Mouse (Mus musculus) retina, postnatal 1 day (tissue): ENCODE measurements around the gene Nxn.

ENCODE experiments used
- DNase-seq: peaks from one replicate; pipeline ENCODE4 v3.0.0-alpha.2; 2012

The Nxn gene

GRCm38 (mm10) chr11:76328084-76328483 lies 70.9 kb downstream of the Nxn start:
- no peak for DNase-seq

GRCm38 (mm10) chr11:76326672-76327071 lies 72.3 kb downstream of the Nxn start:
- DNase-seq = no peak

- DNase-seq = no peak
Measured at GRCm38 (mm10) chr11:76326051-76326450, 72.9 kb downstream of the Nxn start.

GRCm38 (mm10) chr11:76324801-76325200 lies 74.1 kb downstream of the Nxn start:
- DNase-seq = no peak

- DNase-seq = no peak
Measured at GRCm38 (mm10) chr11:76324207-76324606, 74.7 kb downstream of the Nxn start.

GRCm38 (mm10) chr11:76322939-76323338 lies 76.0 kb downstream of the Nxn start:
- peak; percentile 70 for DNase-seq

GRCm38 (mm10) chr11:76322081-76322480 lies 76.9 kb downstream of the Nxn start:
- DNase-seq = no peak

GRCm38 (mm10) chr11:76320475-76320874 lies 78.5 kb downstream of the Nxn start:
- DNase-seq = no peak

GRCm38 (mm10) chr11:76319714-76320435 lies 79.1 kb downstream of the Nxn start:
- DNase-seq = no peak

- no peak for DNase-seq
Measured at GRCm38 (mm10) chr11:76317904-76318303, 81.0 kb downstream of the Nxn start.

- DNase-seq = no peak
Measured at GRCm38 (mm10) chr11:76315785-76316444, 83.0 kb downstream of the Nxn start.

- no peak for DNase-seq
Measured at GRCm38 (mm10) chr11:76314741-76315140, 84.2 kb downstream of the Nxn start.

GRCm38 (mm10) chr11:76314140-76314539 lies 84.8 kb downstream of the Nxn start:
- no peak for DNase-seq

- DNase-seq = no peak
Measured at GRCm38 (mm10) chr11:76312805-76313204, 86.1 kb downstream of the Nxn start.

GRCm38 (mm10) chr11:76311224-76312000 lies 87.5 kb downstream of the Nxn start:
- peak; percentile 49 for DNase-seq

- no peak for DNase-seq
Measured at GRCm38 (mm10) chr11:76309868-76310267, 89.1 kb downstream of the Nxn start.

GRCm38 (mm10) chr11:76309072-76309471 lies 89.9 kb downstream of the Nxn start:
- no peak for DNase-seq

- DNase-seq = no peak
Measured at GRCm38 (mm10) chr11:76306769-76307168, 92.2 kb downstream of the Nxn start.

- no peak for DNase-seq
Measured at GRCm38 (mm10) chr11:76305571-76305970, 93.4 kb downstream of the Nxn start.

GRCm38 (mm10) chr11:76303368-76303767 lies 95.6 kb downstream of the Nxn start:
- DNase-seq = no peak

GRCm38 (mm10) chr11:76300862-76301261 lies 98.1 kb downstream of the Nxn start:
- no peak for DNase-seq

- DNase-seq = no peak
Measured at GRCm38 (mm10) chr11:76298457-76299000, 100.4 kb downstream of the Nxn start.

- no peak for DNase-seq
Measured at GRCm38 (mm10) chr11:76297252-76297651, 101.7 kb downstream of the Nxn start.
